Mouse (Mus musculus) naive thymus-derived CD4-positive, alpha-beta T cell, adult 2 months (primary cell): ENCODE measurements around the gene Tubb4a.
A peak's percentile ranks its signal among the peaks of the same experiment; 100 is the strongest.

ENCODE experiments used
- DNase-seq: peaks from one replicate; pipeline ENCODE4 v3.0.0-alpha.2; 2011; ENCODE audit warnings: low read depth

The Tubb4a gene

DNA sequence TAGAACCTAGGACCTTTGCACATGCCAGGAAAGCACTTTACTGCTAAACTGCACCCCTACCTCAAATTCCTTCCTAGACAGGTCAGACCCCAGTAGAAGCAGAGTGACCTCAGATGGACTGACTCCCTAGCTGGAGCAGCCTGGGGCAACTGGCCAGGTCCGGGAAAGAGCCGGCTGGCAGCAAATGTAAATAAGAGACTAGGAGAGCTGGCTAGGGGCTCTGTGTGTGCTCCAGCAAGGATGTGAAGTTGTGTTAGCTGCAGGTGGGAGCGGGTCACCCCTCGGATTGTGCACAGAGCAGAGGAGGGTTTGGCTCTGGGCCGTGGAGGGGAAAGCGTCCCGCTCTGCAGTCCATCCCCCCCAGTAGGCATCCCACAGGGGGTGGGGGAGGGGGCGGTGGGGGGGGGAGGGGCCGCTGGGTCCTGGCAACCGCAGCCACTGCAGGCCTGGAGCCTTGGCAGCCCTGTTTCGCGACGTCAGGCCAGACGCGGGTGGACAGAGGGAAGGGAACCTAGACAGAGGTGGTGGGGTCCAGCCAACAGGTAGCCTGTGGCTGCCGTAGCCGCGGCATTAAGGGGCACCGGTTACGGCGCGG, 28.6 kb downstream of the Tubb4a start, which contains the start of gene Crb3:
Crb3 (plus strand) TSS at position 215 of the 595 bp plus-strand sequence.
- no peak for DNase-seq

DNA sequence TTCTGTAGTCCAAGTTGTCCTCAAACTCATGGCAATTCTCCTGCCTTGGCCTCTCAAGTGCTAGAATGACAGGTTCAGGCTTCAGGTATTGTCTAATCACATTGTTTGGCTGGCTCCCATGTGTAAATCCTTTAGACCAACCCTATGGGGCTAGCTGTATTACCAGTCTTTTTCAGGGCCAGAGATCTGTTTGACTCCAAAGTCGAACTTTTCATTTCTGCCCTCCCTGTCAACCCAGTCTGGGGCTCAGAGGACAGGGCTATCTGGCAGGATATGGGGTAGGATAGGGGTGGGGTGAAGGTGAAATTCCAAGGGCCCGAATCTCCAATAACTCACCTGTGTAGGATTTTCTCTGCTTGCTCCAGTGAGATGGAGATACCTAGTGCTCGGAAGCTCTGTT, 31.3 kb downstream of the Tubb4a start:
- no peak for DNase-seq

DNA sequence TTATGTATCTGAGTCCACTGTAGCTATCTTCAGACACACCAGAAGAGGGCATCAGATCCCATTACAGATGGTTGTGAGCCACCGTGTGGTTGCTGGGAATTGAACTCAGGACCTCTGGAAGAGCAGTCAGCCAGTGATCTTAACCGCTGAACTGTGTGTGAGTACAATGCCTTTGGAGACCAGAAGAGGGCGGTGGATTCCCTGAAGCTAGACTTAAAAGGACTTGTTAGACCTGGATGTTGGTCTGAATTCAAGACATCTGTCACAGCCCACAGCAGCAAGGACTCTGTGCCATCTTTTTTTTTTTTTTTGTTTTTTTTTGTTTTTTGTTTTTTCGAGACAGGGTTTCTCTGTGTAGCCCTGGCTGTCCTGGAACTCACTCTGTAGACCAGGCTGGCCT, 35.9 kb downstream of the Tubb4a start:
- DNase-seq = peak; percentile 66

DNA sequence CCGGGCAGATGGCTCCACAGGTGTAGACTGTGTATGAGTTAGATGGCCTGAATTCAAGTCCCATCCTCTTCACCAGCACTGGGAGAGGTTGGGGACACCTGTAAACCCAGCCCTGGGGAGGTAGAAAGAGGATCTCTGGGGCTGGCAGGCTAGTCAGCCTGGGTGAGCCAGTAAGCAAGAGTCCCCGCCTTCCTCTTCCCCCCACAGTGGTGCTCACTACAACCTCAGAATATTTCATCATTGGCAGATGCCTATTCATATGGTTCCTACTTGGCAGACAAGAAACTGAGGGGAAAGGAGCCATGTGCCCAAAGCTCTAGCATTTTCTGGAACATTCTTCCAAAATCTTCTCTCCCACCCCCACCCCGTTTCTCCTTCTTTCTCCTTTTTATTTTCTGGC, 38.8 kb downstream of the Tubb4a start:
- DNase-seq = no peak

DNA sequence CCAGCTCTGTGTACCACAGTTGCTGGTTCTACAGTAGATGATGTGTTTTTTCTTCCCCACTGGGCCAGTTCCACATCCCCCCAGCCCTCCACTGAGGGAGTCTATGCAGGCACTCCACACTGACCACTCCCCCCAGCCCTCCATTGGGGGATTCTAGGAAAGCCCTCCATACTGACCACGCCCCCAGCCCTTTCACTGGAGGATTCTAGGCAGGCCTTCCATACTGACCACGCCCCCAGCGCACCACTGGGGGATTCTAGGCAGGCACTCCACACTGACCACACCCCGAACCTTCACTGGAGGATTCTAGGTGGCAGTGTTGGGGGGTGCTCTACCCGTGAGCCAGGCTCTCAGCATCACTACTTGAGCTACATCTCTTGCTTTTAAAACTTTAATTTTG, 40.2 kb downstream of the Tubb4a start:
- DNase-seq = no peak

DNA sequence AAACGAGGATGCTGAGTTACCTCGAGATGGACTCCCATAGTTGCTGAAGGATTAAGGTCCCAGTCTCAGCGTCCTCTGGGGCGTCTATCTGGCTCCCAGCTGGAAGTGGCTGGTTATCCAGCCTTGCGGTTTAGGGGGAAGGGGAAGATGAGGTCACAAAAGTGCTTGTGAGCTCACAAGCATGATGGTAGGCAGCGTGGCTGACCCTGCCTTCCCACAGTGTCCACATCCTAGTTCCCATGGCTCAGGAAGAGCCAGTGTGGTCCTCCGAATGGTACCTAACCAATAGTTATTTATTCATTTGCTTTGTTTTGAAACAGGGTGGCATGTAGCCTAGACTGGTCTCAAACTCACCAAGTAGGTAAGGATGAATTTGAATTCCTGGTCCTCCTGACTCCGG, 46.0 kb downstream of the Tubb4a start, which contains the start of gene Slc25a41:
Slc25a41 (minus strand) TSS at position 101 of the 400 bp plus-strand sequence.
- DNase-seq = no peak

DNA sequence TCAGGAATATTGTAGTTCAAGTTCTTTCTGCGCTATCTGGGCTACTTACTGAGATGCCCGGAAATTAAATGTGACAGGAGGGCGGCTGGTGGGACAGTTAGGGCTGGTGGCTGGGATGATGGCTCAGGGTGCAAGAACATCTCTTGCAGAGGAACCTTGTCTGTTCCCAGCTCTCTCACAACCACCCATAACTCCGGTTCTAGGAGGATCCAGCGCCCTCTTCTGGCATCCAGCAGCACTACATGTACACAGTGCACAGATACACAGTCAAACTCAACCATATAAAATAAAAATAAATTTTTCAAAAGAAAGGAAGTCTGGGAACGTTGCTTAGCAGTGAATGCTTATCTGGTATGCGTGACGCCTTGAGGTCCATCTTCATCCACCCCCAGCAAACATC, 48.6 kb downstream of the Tubb4a start:
- no peak for DNase-seq

DNA sequence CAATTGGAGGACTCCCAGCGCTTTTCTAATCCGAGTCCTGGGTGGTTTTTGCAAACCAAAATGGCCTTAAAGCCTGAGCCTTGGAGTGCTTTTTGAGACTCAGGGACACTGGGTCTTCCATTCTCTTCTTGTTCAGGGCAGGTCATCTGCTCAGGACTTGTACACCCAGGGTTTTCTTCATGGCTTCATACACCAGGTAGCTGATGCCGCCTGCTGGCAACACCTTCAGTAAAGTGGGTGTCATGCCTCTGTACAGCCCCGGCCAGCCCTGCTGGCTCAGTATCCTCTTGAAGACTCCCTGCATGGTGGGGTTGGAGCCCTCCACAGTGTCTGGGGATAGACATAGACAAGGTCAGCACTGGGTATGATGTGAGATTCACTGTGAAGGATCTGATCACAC, 54.7 kb downstream of the Tubb4a start:
- DNase-seq = no peak

DNA sequence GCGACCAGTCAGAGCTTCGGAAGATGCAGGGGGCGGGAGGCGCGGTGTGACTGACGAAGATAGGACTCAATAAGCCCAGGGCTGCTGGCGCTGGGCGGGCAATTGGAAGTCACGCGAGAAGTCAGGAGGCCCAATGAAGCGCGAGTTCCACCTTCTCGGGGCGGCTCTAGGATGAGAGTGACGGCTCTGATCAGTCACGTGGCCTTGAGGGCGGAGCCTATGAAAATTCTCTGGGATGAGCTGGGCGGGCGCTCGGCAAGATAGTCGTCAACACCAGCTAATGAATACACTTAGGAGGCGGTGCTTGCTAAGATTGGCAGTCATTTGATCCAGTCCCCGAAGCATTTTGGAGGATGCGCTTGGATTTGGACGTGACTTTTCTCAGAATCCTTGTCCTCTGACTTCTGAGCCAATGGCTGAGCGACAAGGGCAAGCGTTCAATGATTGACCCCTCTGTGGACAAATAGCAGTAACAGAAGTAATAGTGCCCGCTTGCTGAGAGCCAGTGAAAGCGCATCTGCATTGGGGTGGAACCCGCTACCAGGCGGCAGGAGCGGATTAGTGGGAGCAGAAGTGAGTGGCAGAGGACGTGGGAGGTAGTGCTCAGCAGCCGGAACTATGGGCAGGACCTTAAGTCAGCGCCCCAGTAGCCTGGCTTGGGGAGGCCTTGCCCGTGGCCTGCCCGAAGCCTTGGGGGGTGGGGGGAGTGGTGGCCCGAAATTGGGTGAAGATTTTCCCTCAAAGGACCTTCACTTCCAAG, 55.7 kb downstream of the Tubb4a start:
- DNase-seq = peak; percentile 100

DNA sequence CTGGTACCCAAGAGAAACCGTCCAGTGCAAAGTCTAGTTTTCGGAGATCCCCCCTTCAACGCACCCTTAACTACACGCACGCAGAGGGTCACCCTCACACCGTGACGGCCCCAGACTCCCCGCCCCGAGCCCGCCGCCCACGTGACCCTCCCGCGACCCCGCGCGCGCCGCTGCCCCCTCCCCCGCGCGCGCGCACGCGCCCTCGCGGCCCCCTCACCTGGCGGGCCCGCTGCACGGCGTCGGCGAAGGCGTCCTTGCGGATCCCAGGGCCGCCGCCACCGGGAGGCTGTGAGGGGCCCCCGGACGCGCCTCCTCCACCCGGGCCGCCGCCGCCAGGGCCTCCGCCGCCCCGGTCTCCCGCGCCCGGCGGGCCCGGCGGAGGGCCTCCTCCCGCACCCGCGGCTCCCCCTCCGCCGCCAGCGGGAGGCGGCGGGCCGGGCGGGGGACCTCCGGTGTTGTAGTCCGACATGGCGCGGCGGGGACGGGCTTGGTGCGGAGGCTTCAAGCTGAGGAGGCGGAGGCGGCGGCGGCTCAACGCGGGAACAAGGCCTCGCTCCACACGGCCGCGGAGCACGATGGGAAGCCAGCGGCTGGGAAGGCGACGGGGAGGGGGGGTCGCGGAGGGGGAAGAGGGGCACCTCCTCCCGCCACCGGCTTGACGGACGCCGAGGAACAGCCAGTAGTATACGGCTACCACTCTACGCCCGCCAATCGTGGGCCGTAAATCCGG, 56.5 kb downstream of the Tubb4a start, which contains the start of gene Khsrp:
Khsrp (minus strand) TSS at position 592 of the 730 bp plus-strand sequence.
- peak; percentile 53 for DNase-seq
